Mouse (Mus musculus) CH12.LX (cell line): ENCODE results near the gene Acp7. TPM values are rescaled to one million over a fixed set of nuclear protein-coding genes. Genes with fewer than 3 reads are reported as not detected.

Experiments
- DNase-seq: peaks from one replicate; pipeline ENCODE4 v3.0.0-alpha.2; 2013; ENCODE audit errors: extremely low read depth
- H3K27ac ChIP-seq: 2 replicates; pipeline ENCODE4 v1.5.1; 2012; ENCODE audit warnings: low read depth, mild to moderate bottlenecking, control low read depth, moderate library complexity; ENCODE audit not compliant: insufficient read depth
- H3K27me3 ChIP-seq: replicated peaks from 2 replicates; pipeline ENCODE3; 2012; ENCODE audit warnings: inconsistent platforms
- H3K36me3 ChIP-seq, 2 experiments: replicated peaks in 1 of 2; 2 replicates each; pipeline versions ENCODE3 to v1.6.1; 2012; ENCODE audit warnings: inconsistent platforms in 1 of 2, low read length in 1 of 2, mild to moderate bottlenecking in 1 of 2, mixed read lengths in 1 of 2, moderate library complexity in 1 of 2; ENCODE audit not compliant: control insufficient read depth in 1 of 2, insufficient read depth in 1 of 2
- H3K4me1 ChIP-seq, 2 experiments: 2 replicates each; pipeline ENCODE4 v1.6.1; 2012; ENCODE audit warnings: inconsistent platforms in 1 of 2, moderate library complexity in 1 of 2; ENCODE audit not compliant: insufficient read depth in 2 of 2, control insufficient read depth in 1 of 2
- H3K4me2 ChIP-seq: 2 replicates; pipeline ENCODE4 v1.6.1; 2012; ENCODE audit warnings: low read depth, mild to moderate bottlenecking, control low read depth; ENCODE audit not compliant: poor library complexity, insufficient read depth, severe bottlenecking
- H3K4me3 ChIP-seq, 3 experiments: fragments of 150-350 bp in 1 of 3; sonication (generic) in 1 of 3; replicated peaks in 1 of 3; 2 replicates each; pipeline versions ENCODE3 to v1.5.1; 2011 to 2012; ENCODE audit warnings: low read depth in 2 of 3, low read length in 2 of 3, mild to moderate bottlenecking in 2 of 3, moderate library complexity in 2 of 3, control low read depth in 1 of 3, improper control_type of control experiment in 1 of 3, inconsistent platforms in 1 of 3, mixed read lengths in 1 of 3; ENCODE audit not compliant: poor library complexity in 1 of 3
- H3K79me2 ChIP-seq: replicated peaks from 2 replicates; pipeline ENCODE4 v1.6.1; 2012; ENCODE audit warnings: mild to moderate bottlenecking, moderate library complexity; ENCODE audit not compliant: control insufficient read depth, poor library complexity, insufficient read depth, severe bottlenecking; ENCODE audit errors: extremely low read depth
- H3K9ac ChIP-seq: 2 replicates; pipeline ENCODE4 v1.6.1; 2012; ENCODE audit warnings: low read depth, mild to moderate bottlenecking, control low read depth, moderate library complexity; ENCODE audit not compliant: insufficient read depth
- H3K9me3 ChIP-seq: replicated peaks from 2 replicates; pipeline ENCODE3; 2012; ENCODE audit warnings: low read length, inconsistent platforms, mixed read lengths
- BHLHE40 ChIP-seq: IDR thresholded peaks from 2 replicates; pipeline ENCODE4 v1.6.1; 2011; ENCODE audit warnings: mild to moderate bottlenecking, low read depth, low read length, improper control_type of control experiment
- HCFC1 ChIP-seq: IDR thresholded peaks from 2 replicates; pipeline ENCODE4 v1.6.1; 2012; ENCODE audit warnings: low read depth, mild to moderate bottlenecking, inconsistent platforms, low read length, improper control_type of control experiment
- MAFK ChIP-seq: IDR thresholded peaks from 2 replicates; pipeline ENCODE4 v1.6.1; 2011; ENCODE audit warnings: low read length, improper control_type of control experiment; ENCODE audit not compliant: insufficient replicate concordance
- MAZ ChIP-seq: IDR thresholded peaks from 2 replicates; pipeline ENCODE4 v1.6.1; 2012; ENCODE audit warnings: low read depth, mild to moderate bottlenecking, inconsistent platforms, low read length, improper control_type of control experiment, moderate library complexity
- MEF2A ChIP-seq: IDR thresholded peaks from 2 replicates; pipeline ENCODE4 v1.6.1; 2014; ENCODE audit warnings: low read depth, mild to moderate bottlenecking, inconsistent platforms, low read length, improper control_type of control experiment, borderline replicate concordance
- MYC ChIP-seq: IDR thresholded peaks from 2 replicates; pipeline ENCODE4 v1.6.1; 2011; ENCODE audit warnings: low read depth, mild to moderate bottlenecking, improper control_type of control experiment, low read length
- NELFE ChIP-seq: IDR thresholded peaks from 2 replicates; pipeline ENCODE4 v1.6.1; 2011; ENCODE audit warnings: low read depth, low read length, improper control_type of control experiment
- NRF1 ChIP-seq: IDR thresholded peaks from 2 replicates; pipeline ENCODE4 v1.6.1; 2014; ENCODE audit warnings: low read depth, mild to moderate bottlenecking, inconsistent platforms, low read length, improper control_type of control experiment, moderate library complexity
- POLR2A ChIP-seq: IDR thresholded peaks from 2 replicates; pipeline ENCODE4 v1.6.1; 2011; ENCODE audit warnings: low read depth, mild to moderate bottlenecking, improper control_type of control experiment, low read length
- POLR2AphosphoS2 ChIP-seq: IDR thresholded peaks from 2 replicates; pipeline ENCODE4 v1.6.1; 2011; ENCODE audit warnings: low read depth, low read length, improper control_type of control experiment
- RAD21 ChIP-seq: IDR thresholded peaks from 2 replicates; pipeline ENCODE4 v1.6.1; 2011; ENCODE audit warnings: low read depth, mild to moderate bottlenecking, low read length, improper control_type of control experiment, moderate library complexity
- RCOR1 ChIP-seq: conservative IDR thresholded peaks from 2 replicates; pipeline ENCODE4 v1.6.1; 2012; ENCODE audit warnings: low read depth, mild to moderate bottlenecking, inconsistent platforms, low read length, improper control_type of control experiment
- SIN3A ChIP-seq: IDR thresholded peaks from 2 replicates; pipeline ENCODE4 v1.6.1; 2012; ENCODE audit warnings: low read length, improper control_type of control experiment, inconsistent platforms
- SMC3 ChIP-seq: IDR thresholded peaks from 2 replicates; pipeline ENCODE4 v1.6.1; 2011; ENCODE audit warnings: low read depth, low read length, improper control_type of control experiment
- UBTF ChIP-seq: IDR thresholded peaks from 2 replicates; pipeline ENCODE4 v1.6.1; 2012; ENCODE audit warnings: low read depth, mild to moderate bottlenecking, inconsistent platforms, low read length, improper control_type of control experiment, moderate library complexity
- USF1 ChIP-seq: IDR thresholded peaks from 2 replicates; pipeline ENCODE4 v1.6.1; 2014; ENCODE audit warnings: low read depth, mild to moderate bottlenecking, inconsistent platforms, low read length, improper control_type of control experiment
- USF2 ChIP-seq: conservative IDR thresholded peaks from 2 replicates; pipeline ENCODE4 v1.6.1; 2011; ENCODE audit warnings: low read depth, low read length, improper control_type of control experiment
- ZKSCAN1 ChIP-seq: IDR thresholded peaks from 2 replicates; pipeline ENCODE4 v1.6.1; 2012; ENCODE audit warnings: low read depth, inconsistent platforms, low read length, improper control_type of control experiment, borderline replicate concordance
- ZMIZ1 ChIP-seq: IDR thresholded peaks from 2 replicates; pipeline ENCODE4 v1.6.1; 2012; ENCODE audit warnings: low read depth, mild to moderate bottlenecking, inconsistent platforms, low read length, improper control_type of control experiment
- ZNF384 ChIP-seq: IDR thresholded peaks from 2 replicates; pipeline ENCODE4 v1.6.1; 2012; ENCODE audit warnings: low read depth, low read length, improper control_type of control experiment, inconsistent platforms
- dilution Hi-C: fragments of 300-500 bp; cut with MboI; formaldehyde crosslinking; loops from 2 replicates; pipeline ENCODE4 v1.14.3; 2020; ENCODE audit warnings: low sequenced_read_pairs; ENCODE audit not compliant: extremely low pct_unique_long_range_greater_than_20kb, extremely low pct_ligation_motif_present
- in situ Hi-C: fragments of 300-500 bp; cut with MboI; formaldehyde crosslinking; loops from 3 replicates; pipeline ENCODE4 v1.14.3; 2019; ENCODE audit warnings: low sequenced_read_pairs, low pct_ligation_motif_present, low pct_unique_long_range_greater_than_20kb, mixed read lengths
- polyA plus RNA-seq: library from polyadenylated mRNA; unstranded; fragments of >175 nt; gene quantifications from 2 replicates; pipeline ENCODE4 v1.2.1, GENCODE M21; 2012; ENCODE audit warnings: low read depth; ENCODE audit not compliant: insufficient read length
- total RNA-seq, 2 experiments: library from RNA; depleted of rRNA; stranded (reverse); fragments of 300-350 nt in 1 of 2; fragments of >200 nt in 1 of 2; gene quantifications; 2 replicates each; pipeline ENCODE4 v1.2.3; 2012 to 2014

Gene Acp7
- total and polyA plus RNA-seq, 3 experiments: not detected

GRCm38 (mm10) chr7:28575597-28575996 lies 55.5 kb downstream of the Acp7 start:
- in situ Hi-C loops: no loop called here
- no peak for DNase-seq

DNA sequence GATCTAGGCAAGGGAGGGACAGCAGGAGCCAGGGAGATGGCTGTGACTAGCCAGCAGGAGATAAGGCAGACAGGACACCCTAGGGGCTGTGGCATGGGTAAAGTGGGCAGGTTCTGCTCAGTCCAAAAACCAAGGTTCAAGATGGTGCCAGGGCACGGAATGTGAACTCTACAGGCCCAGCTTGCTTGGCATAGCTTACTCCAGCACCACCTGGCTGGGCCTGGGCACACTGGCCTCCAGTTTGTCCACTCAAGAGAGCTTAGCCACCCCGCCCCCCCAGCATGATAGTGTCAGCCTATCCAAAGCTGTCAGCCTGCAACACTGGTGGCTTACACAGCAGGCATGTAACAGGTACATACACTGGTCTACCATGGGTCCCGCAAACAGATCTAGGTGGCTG lies 57.9 kb downstream of the Acp7 start:
- no peak overlapping the region for H3K27ac ChIP-seq
- no peak for DNase-seq
- H3K36me3 ChIP-seq: peaks cover 0 to 65% of the 10 kb centered on the region in 2 experiments

More at GRCm38 (mm10) chr7:28575597-28575996, 55.5 kb downstream of the Acp7 start:
- no peak overlapping the region for H3K27ac ChIP-seq
- no peaks in the 10 kb centered on the region for H3K9me3 ChIP-seq
- peaks cover 3 to 52% of the 10 kb centered on the region in 2 experiments for H3K4me1 ChIP-seq
- dilution Hi-C loops: no loop called here
- TF ChIP-seq NRF1 (no peak), POLR2A (no peak), USF2 (no peak), NELFE (no peak), HCFC1 (no peak), ZMIZ1 (no peak), MAFK (no peak), MYC (no peak), SIN3A (no peak), MEF2A (no peak), SMC3 (no peak), ZNF384 (no peak), USF1 (no peak), RCOR1 (no peak), POLR2AphosphoS2 (no peak), BHLHE40 (no peak), RAD21 (no peak), UBTF (no peak), ZKSCAN1 (no peak)
- H3K27me3 ChIP-seq: no peaks in the 10 kb centered on the region
- no peak overlapping the region for H3K4me2 ChIP-seq
- H3K79me2 ChIP-seq: no peaks in the 10 kb centered on the region
- no peak overlapping the region for H3K9ac ChIP-seq
- H3K36me3 ChIP-seq: peaks cover 3 to 63% of the 10 kb centered on the region in 2 experiments
- no peak overlapping the region for H3K4me3 ChIP-seq

More for the DNA sequence above, 57.9 kb downstream of the Acp7 start:
- in situ Hi-C loops (no loop called here), dilution Hi-C loops (no loop called here)
- Histone ChIP-seq H3K4me1 (peaks cover 4 to 45% of the 10 kb centered on the region in 2 experiments), H3K4me3 (no peak overlapping the region), H3K9me3 (no peaks in the 10 kb centered on the region), H3K9ac (no peak overlapping the region), H3K4me2 (no peak overlapping the region), H3K27me3 (no peaks in the 10 kb centered on the region), H3K79me2 (no peaks in the 10 kb centered on the region)
- no peak for TF ChIP-seq MAZ
- no peak for TF ChIP-seq MYC
